Mouse (Mus musculus) left cerebral cortex, postnatal 4 days (tissue): ENCODE measurements at regions not wholly inside any gene's neighbourhood (a gene's known extent, or its start where the extent isn't known, plus 50 kb on each side); places are given as distances from the start of the nearest gene placed in this dataset.

Experiments used
- DNase-seq: peaks from one replicate; pipeline ENCODE4 v3.0.0-alpha.2; 2022
- intact Hi-C: fragments of 180-260 bp; cut with DNase I; formaldehyde crosslinking; loops from one replicate; pipeline ENCODE4 v1.15.1; 2025

DNA sequence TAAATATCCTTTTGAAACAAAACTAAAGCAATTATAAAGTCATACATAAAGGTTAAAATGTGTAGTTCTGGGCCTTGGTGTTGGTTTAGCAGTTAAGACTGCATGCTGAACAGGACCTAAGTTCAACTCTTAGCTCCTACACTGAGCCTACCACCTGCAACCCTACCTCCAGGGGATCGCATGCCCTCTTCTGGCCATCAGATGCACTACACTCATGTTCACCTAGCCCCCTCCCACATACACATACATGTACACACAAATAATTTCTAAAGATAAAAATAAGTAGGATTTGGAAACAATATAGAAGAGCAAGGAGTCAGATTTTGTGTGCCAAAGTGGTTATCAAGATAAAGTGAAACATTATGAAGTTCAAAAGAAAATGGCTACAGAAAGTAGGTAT is 576.2 kb upstream of the Arpp21 start:
- DNase-seq: no peak
- intact Hi-C loops: no loop called here

DNA sequence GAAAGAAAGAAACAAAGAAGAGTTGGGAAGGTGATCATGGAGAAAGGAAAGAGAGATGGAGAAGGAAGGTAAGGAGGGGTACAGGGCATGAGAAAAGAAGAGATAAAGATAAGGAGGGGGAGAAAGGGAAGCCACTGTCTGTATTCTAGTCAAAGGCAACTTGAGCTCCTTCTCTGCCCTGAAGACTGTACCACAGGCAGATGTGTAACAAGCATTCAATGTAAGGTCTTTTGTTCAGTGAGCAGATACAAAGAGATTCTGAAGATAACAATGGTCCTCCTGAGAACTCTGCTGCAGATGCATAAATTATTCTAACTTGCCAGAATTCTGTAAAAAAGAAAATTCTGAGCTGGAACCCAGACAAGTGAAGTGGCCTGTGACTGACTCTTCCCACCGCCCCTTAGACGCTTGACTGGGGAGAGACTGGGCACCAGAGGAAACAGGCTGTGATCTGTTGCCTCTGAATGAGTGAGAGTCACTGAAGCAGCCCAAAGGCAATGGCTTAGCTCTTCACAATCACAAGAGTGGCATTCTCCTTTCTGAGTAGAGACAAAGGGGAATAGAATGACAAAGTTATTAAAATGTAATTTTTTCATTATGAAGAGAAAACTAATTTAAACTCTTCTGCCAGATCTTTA is 564.0 kb upstream of the Arpp21 start:
- peak; percentile 11 for DNase-seq
- intact Hi-C loops: loop anchor here (10.0 kb wide), 1 partner anchor 215 kb away; no protein-coding TSS in a partner anchor

DNA sequence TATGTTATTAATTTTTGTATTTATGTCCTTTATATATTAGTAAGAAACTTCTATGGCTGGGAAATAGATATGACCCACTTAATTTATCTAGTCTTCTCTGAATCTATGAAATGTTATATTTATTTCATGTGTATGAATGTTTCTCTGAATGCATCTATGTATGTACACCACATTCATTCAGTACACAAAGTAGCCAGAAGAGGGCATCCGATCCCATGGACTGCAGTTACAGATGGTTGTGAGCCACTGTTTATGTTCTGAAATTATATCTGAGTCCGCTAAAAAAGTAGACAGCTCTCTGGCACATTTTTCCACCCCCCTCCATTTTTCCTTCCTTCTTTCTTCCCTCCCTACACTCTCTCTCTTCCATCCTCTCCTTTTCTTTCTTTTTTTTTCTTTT is 557.8 kb upstream of the Arpp21 start:
- intact Hi-C loops: no loop called here
- no peak for DNase-seq

DNA sequence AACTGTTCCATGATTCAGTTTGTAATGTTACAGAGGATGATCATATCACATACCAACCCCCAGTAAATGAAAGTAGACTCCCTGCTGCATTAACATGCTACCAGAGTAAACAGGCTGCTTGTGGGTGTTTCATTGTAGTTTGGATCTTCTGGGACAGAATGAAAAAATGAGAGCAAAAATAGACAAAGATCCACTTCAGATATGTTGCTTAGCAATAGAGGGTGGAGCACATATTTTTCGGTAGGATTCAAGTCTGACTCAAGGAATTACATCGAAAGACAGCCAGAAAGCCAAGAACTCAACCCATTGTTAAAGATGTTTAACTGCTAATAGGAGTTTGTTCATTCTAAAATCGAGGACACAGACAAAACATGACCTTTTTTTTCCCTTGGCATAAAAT is 536.2 kb upstream of the Arpp21 start:
- intact Hi-C loops: no loop called here
- DNase-seq: no peak

DNA sequence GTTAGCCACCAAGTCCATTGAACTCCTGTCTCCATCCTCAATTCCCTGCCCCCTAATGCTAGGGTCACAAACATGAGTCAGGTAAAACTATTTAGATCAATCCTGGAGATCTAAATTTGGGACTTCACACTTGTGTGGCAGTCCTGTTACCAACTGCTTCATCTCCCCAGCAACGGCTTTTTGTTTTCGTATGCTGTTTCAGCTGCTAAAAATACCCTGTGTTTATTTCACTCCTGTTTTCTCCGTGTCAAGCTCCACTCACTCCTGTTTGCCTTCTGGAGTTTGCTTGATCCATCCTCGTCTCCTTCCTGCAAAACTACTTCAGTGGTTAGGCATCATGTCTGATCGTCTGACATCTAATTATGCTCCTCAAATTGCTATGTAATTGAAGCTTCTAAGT is 508.9 kb upstream of the Arpp21 start:
- no peak for DNase-seq

DNA sequence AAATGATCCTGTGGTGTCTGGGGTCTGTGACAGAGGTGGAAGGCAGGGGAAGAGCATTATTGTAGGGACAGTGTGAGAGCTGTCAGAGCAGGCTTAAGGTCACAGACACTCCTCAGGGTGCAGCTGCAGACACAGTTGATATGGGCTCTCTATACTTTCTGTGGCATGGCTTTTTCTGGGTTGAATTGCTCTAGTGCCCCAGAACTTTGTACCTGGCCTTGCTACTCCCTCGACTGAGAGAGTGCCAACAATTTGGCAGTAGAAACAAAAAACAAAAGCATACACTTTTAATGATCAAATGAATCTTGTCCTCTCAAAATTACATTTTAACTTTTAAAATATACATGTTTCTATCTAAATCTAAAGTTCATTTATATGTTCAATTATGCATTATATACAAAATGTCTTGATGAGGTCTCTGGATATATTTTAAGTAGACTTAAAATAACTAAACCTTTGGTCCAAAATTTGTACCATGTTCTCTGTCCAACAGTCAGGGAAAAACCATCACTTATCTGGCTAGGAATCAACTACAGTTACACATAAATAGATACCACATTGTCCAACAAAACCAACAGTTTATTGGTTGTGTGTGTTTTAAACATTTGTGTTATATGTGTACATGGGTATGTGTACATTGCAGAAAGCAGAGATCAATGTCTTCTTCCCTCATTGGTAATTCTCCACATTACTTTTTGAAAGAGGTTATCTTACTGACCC is 508.3 kb upstream of the Arpp21 start:
- intact Hi-C loops: no loop called here
- DNase-seq: no peak

More for the DNA sequence above, 508.9 kb upstream of the Arpp21 start:
- intact Hi-C loops: no loop called here

DNA sequence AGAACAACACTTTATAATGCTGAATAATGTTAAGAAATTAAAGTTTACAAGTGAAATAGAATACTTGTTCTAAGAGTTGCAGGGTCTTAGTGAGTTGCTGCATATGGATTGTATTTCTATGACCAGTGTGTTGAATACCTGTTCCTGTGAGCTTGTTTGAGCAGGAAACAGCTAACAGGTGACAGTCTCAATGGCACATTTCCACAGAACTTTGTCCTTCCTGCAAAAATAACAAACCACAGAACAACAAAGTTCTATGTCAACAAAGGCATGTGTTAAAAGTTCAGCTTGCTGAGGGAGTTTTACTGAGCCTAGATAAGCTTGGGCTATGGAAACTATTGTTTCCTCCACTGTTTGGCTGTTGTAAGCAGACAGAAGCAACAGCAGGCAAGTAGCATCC is 500.0 kb upstream of the Arpp21 start:
- intact Hi-C loops: loop anchor here (10.0 kb wide), 1 partner anchor 279 kb away; no protein-coding TSS in a partner anchor

DNA sequence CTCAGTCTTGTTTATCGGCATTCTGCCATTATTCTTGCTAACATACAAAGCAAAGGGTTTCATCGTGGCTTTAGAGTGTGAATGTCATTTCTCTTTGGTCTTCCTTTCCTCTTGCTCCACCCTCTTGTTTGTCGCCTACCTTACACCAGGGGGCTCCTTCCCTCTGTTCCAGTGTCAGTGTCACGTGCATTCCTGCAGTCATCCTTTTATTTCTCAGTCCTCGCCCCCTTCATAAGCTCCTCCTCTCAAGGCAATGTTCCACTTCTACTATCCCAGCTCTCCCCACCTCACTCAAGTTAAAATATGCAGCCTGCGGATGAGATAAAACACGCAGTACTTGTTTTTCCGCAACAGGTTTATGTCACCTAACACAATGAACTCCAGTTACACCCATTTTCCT is 489.8 kb upstream of the Arpp21 start:
- intact Hi-C loops: no loop called here
- DNase-seq: peak; percentile 30

More for the DNA sequence above, 500.0 kb upstream of the Arpp21 start:
- no peak for DNase-seq

DNA sequence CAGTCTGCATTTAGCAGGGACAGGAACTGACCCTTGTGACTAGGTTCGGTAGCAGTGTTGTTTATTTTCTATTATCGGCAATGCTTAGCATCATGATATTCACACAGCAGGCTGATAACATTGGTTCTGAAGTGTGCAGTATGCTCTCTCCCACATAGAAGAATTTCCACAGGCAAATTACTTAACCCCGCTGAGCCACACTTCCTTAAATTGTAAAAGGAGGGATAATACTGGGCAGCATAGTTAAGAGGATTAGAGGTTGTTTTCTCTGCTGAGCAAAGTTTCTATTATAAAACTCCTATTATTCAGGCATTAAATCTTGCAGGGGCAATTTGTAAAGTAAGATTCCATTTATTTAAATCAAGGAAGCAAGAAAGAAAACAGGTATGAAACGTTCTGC is 489.4 kb upstream of the Arpp21 start:
- DNase-seq: no peak
- intact Hi-C loops: no loop called here

DNA sequence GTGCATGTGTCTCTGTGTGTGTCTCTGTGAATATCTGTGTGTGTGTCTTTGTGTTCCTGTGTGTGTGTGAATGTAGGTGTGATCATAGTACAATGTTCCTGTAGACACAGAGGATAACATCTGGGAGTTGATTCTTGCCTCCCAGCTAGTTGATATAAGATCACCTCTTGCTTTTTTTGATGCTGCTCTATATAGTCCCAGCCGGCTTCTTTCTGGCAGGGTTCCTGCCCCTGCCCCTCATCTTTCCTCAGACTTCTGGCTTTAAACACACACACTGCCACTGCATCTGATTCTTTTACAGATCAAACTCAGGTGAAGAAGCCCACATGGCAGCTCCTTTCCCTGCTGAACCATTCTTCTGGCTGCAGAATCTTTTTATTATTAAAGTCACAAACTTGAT is 487.6 kb upstream of the Arpp21 start:
- intact Hi-C loops: no loop called here
- peak; percentile 20 for DNase-seq

DNA sequence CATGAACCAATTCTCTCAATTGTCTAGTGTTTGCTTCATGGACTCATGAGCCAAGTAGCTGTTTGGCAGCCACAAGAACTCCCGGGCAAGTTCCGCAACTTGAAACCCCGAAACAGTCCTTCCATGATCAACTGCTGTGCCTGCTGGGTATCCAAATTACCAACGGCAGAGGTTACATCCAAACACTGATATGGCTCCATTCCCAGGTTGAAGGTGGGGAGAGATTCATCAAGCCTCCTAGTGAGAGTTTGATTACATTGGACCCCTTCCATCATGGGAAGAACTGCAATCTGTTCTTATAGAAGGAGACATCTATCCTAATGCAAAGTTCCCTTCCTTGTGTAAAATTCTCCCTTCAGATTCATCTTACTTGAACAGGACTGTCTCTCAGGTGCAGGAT is 486.8 kb upstream of the Arpp21 start:
- peak; percentile 69 for DNase-seq
- intact Hi-C loops: no loop called here

DNA sequence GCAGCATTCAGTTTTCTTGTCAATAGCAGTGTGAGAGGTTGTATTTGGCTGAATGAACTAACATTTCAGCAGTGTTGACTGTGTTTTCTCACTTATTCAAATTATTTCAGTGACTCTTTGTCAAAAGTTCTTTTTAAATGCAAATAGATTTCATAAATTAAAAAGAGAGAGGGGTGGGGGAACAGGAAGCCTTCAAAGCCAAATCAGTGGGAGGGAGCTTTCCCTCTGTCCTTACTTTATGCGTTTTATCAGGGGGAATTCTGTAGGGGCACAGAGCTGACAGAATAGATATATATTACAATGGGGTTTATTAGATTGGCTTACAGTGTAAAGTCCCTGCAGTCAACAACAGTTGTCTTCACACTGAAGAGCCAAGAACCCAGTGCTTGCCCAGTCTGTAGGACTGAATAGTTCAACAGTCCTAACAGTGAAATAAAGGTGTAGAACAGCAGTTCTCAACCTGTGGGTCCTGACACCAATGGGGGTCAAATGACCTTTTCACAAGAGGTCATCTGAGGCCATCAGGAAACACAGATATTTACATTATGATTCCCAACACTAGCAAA is 479.5 kb upstream of the Arpp21 start:
- no peak for DNase-seq
- intact Hi-C loops: no loop called here

DNA sequence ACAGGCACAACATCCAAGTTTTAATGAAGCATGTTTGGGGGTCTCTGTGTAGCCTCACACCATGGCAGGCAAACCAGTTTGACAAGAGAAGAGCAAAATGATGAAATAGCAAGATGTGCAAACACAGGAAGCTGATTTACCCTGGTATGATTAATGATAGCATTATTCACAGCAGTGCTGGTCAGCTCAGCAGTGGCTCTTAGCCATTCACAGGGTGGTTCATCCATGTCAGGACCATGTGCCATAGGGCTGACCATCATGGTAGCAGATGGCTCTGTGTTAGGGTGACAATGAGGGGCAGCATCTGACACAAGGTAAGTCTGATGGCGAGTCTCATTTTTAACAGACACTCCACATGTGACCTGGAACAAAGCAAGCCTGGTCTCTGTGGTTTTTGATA is 443.1 kb upstream of the Arpp21 start:
- intact Hi-C loops: no loop called here
- peak; percentile 31 for DNase-seq

DNA sequence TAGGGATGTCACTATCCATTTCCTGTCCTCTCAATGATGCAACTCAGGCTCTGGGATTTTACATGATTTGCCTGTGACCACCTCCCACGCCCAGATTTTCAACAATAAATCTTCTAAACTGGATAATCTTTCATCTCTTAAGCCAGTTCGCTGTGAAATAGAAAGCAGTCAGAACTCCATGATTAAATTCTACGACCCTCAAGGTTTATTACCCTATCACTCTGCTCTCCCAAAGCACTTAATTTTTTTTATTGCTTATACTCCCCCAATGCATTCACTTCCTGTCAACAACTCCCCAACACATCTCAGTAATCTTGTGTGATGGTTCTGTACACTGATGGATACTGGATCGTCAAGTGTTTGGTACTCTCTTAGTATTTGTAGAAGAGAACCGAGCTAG is 439.5 kb upstream of the Arpp21 start:
- no peak for DNase-seq
- intact Hi-C loops: no loop called here
